Mouse (Mus musculus): ENCODE measurements at regions not wholly inside any gene's neighbourhood (a gene's known extent, or its start where the extent isn't known, plus 50 kb on each side); places are given as distances from the start of the nearest gene placed in this dataset.
"Not testable (repeated sequence)": the region's sequence is repeated elsewhere in the genome, so short reads cannot be mapped to it uniquely, and the experiment has no call there.

GRCm38 (mm10) chr1:105463819-105464614, 107.5 kb upstream of the Rnf152 start:
- no peak for ATAC-seq

GRCm38 (mm10) chr1:105462695-105463094, 106.2 kb upstream of the Rnf152 start:
- no peak for ATAC-seq

- ATAC-seq = not testable (repeated sequence)
Observed at GRCm38 (mm10) chr1:105455783-105456182, 99.3 kb upstream of the Rnf152 start.

- ATAC-seq = no peak
Observed at GRCm38 (mm10) chr1:105454687-105455086, 98.2 kb upstream of the Rnf152 start.

- ATAC-seq = no peak
Observed at GRCm38 (mm10) chr1:105446212-105446611, 89.7 kb upstream of the Rnf152 start.

GRCm38 (mm10) chr1:105443546-105443945, 87.0 kb upstream of the Rnf152 start:
- peak; percentile 60 for ATAC-seq

- no peak for ATAC-seq
Observed at GRCm38 (mm10) chr1:105440296-105440695, 83.8 kb upstream of the Rnf152 start.

GRCm38 (mm10) chr1:105434631-105435403, 78.3 kb upstream of the Rnf152 start:
- peak; percentile 84 for ATAC-seq

GRCm38 (mm10) chr1:105433949-105434348, 77.4 kb upstream of the Rnf152 start:
- no peak for ATAC-seq

- ATAC-seq = no peak
Observed at GRCm38 (mm10) chr1:105431803-105432202, 75.3 kb upstream of the Rnf152 start.

- ATAC-seq = no peak
Observed at GRCm38 (mm10) chr1:105430712-105431111, 74.2 kb upstream of the Rnf152 start.

- ATAC-seq = no peak
Observed at GRCm38 (mm10) chr1:105428165-105428564, 71.7 kb upstream of the Rnf152 start.

GRCm38 (mm10) chr1:105426086-105426485, 69.6 kb upstream of the Rnf152 start:
- no peak for ATAC-seq

GRCm38 (mm10) chr1:105423380-105423779, 66.9 kb upstream of the Rnf152 start:
- ATAC-seq = no peak

- ATAC-seq = no peak
Observed at GRCm38 (mm10) chr1:105422945-105423344, 66.4 kb upstream of the Rnf152 start.

GRCm38 (mm10) chr1:105420374-105421046, 64.0 kb upstream of the Rnf152 start:
- no peak for ATAC-seq

Data from CD4-positive, CD25-positive, alpha-beta regulatory T cell, adult 4 months (primary cell).